Mouse (Mus musculus) small intestine, adult 2 months (tissue): ENCODE data around the gene Phc3.

Source experiments
- CTCF ChIP-seq: fragments of 200-500 bp; IDR thresholded peaks from 2 replicates; pipeline ENCODE4 v1.5.1; 2012; ENCODE audit warnings: low read depth, mild to moderate bottlenecking, control low read depth, inconsistent platforms, low read length, moderate library complexity, mixed read lengths; ENCODE audit not compliant: insufficient replicate concordance, insufficient read length; ENCODE audit errors: extremely low read depth
- POLR2A ChIP-seq: fragments of 200-500 bp; IDR thresholded peaks from 2 replicates; pipeline ENCODE4 v1.6.1; 2012; ENCODE audit warnings: low read depth, mild to moderate bottlenecking, control low read depth, inconsistent platforms, low read length, moderate library complexity

DNA sequence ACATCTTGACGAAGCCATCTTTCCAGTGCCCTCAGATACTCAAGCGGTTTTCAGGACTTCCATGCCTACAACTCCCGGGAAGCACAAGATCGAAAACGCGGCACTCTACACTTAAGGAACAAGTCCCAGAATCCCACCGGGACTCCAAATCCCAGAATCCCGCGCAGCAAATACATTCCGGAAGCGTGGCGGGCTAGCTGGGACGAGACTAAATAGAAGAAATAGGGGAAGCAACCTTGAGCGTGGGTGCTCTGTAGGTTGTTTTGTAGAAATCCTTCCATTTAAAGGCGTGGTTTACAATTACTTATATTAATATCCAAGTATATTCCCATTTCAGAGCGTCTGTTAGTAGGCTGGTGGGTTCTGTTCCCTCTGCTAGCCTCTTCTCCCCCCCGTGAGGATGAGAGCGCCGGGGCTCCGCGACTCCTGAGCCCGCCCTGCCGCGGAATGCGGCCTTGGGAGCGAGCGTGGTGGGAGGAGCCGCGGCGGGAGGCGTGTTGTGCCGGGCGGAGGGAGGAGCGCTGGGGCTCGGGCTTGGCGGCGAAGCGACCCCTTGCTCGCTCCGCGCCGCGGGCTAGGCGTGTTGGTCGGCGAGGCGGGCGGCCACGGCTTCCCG lies 26.2 kb upstream of the Phc3 start, which contains the start of gene Prkci:
- TF ChIP-seq POLR2A (peak; percentile 69; the same call in 1 of the 2 replicates), CTCF (no peak)
